Mouse (Mus musculus) liver, postnatal 0 days (tissue): ENCODE results near the gene Dgki. TPM values are rescaled to one million over a fixed set of nuclear protein-coding genes. Genes with fewer than 3 reads are reported as not detected.

Experiments used
- ATAC-seq: fragments of 200-750 bp; cut with Nextera tagmentation; 2 replicates; pipeline ENCODE4 v1.8.0; 2017; ENCODE audit warnings: mild to moderate bottlenecking, moderate library complexity
- DNase-seq: peaks from one replicate; pipeline ENCODE4 v3.0.0-alpha.2; 2016
- H3K27ac ChIP-seq: fragments of 300-500 bp; sonication (generic); 2 replicates; pipeline ENCODE4 v1.5.1; 2014; ENCODE audit warnings: antibody characterized with exemption, moderate library complexity, mild to moderate bottlenecking, low read depth
- H3K27me3 ChIP-seq: fragments of 300-500 bp; sonication (generic); 2 replicates; pipeline ENCODE4 v1.6.1; 2014; ENCODE audit warnings: low read length, control low read depth, mixed read lengths; ENCODE audit not compliant: insufficient read depth
- H3K36me3 ChIP-seq: fragments of 300-500 bp; sonication (generic); replicated peaks from 2 replicates; pipeline ENCODE4 v1.6.1; 2014; ENCODE audit warnings: mild to moderate bottlenecking, control low read depth, low read length, moderate library complexity, mixed read lengths; ENCODE audit not compliant: insufficient read depth
- H3K4me1 ChIP-seq: fragments of 300-500 bp; sonication (generic); 2 replicates; pipeline ENCODE4 v1.6.1; 2014; ENCODE audit warnings: antibody characterized with exemption, mild to moderate bottlenecking, control low read depth; ENCODE audit not compliant: insufficient read depth
- H3K4me2 ChIP-seq: fragments of 300-500 bp; sonication (generic); 2 replicates; pipeline ENCODE4 v1.6.1; 2014; ENCODE audit warnings: low read depth, mild to moderate bottlenecking, low read length, moderate library complexity, mixed read lengths
- H3K4me3 ChIP-seq: fragments of 300-500 bp; sonication (generic); 2 replicates; pipeline ENCODE4 v1.5.1; 2014; ENCODE audit warnings: low read depth, low read length
- H3K9ac ChIP-seq: fragments of 300-500 bp; sonication (generic); replicated peaks from 2 replicates; pipeline ENCODE4 v1.6.1; 2014; ENCODE audit warnings: mild to moderate bottlenecking, moderate library complexity
- H3K9me3 ChIP-seq: fragments of 300-500 bp; sonication (generic); 2 replicates; pipeline ENCODE4 v1.6.1; 2016; ENCODE audit warnings: mild to moderate bottlenecking, control low read depth, low read length, mixed read lengths
- CTCF ChIP-seq: sonication (generic); IDR thresholded peaks from 2 replicates; pipeline ENCODE4 v1.5.1; 2016; ENCODE audit warnings: antibody characterized with exemption, low read depth
- EP300 ChIP-seq: IDR thresholded peaks from 2 replicates; pipeline ENCODE4 v1.6.1; 2016; ENCODE audit warnings: antibody characterized with exemption, low read depth, mild to moderate bottlenecking
- WGBS: fragments of 180-500 bp; shearing (Covaris S2); extraction: QIAGEN DNeasy Blood & Tissue Kit; methylation state at CpG from one replicate; pipeline ENCODE4 v1.1.7; 2014; ENCODE audit not compliant: insufficient replicate concordance; 5-methylcytosine and 5-hydroxymethylcytosine counted together
- polyA plus RNA-seq: library from polyadenylated mRNA; unstranded; fragments of >200 nt; fragmentation: Nextera tagmentation; extraction: Ambion mirVana; gene quantifications from 2 replicates; pipeline ENCODE4 v1.2.1, GENCODE M21; 2015

Dgki gene
- polyA plus RNA-seq, 1 experiment from 2014 or later = 0.56 TPM

DNA sequence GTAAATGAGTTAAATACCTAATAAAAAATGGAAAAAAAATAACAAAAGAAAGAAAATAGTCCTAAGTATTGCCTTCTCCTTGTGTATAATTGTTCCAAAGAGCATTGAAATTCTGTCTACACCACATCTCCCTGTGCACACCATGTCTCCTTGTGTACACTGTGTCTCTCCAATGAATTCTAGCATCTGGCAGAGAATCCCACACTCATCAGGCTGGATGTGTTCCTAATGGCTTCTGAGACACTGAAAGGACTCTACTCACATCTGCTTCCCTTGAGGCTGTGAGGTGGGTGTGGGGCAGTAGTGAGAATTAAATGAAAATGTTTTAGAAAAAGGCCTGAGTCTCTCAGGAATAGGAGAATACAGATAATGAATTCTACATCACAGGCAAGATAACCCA lies 283.9 kb downstream of the Dgki start:
- no peaks in the 10 kb centered on the region for H3K36me3 ChIP-seq
- no peak for DNase-seq
- H3K4me2 ChIP-seq = no peak overlapping the region
- H3K9ac ChIP-seq = no peak overlapping the region
- no peaks in the 10 kb centered on the region for H3K9me3 ChIP-seq
- H3K4me1 ChIP-seq = no peaks in the 10 kb centered on the region
- no peak overlapping the region for H3K27ac ChIP-seq
- H3K4me3 ChIP-seq = no peak overlapping the region
- H3K27me3 ChIP-seq = no peaks in the 10 kb centered on the region
- TF ChIP-seq CTCF = no peak
- no peak for TF ChIP-seq EP300
- no peak for ATAC-seq

DNA sequence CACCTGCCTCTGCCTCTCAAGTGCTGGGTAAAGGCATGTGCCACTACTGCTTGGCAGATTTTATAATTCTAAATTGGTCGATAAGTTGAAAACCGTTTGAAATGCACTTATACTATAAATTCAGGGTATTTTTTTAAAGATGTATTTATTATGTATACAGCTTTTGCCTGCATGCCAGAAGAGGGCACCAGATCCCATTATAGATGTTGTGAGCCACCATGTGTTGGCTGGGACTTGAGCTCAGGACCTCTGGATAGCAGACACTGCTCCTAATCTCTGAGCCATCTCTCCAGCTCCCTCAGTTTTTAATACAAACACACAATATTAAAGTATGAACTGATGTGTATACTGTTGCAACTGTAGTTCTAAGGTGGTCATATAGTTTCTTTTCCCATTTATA lies 288.4 kb downstream of the Dgki start:
- H3K4me3 ChIP-seq = no peak overlapping the region
- no peaks in the 10 kb centered on the region for H3K27me3 ChIP-seq
- 0 out of 2 replicates have a peak, but pooled peaks have one; percentile 20 for TF ChIP-seq CTCF
- no peak for TF ChIP-seq EP300
- H3K4me2 ChIP-seq = no peak overlapping the region
- H3K27ac ChIP-seq = no peak overlapping the region
- DNase-seq (no peak), ATAC-seq (no peak)
- H3K9me3 ChIP-seq = no peaks in the 10 kb centered on the region
- H3K4me1 ChIP-seq = no peaks in the 10 kb centered on the region
- H3K9ac ChIP-seq = no peak overlapping the region
- no peaks in the 10 kb centered on the region for H3K36me3 ChIP-seq
- WGBS = 69% methylated on average over 2 of the region's 2 CpGs

DNA sequence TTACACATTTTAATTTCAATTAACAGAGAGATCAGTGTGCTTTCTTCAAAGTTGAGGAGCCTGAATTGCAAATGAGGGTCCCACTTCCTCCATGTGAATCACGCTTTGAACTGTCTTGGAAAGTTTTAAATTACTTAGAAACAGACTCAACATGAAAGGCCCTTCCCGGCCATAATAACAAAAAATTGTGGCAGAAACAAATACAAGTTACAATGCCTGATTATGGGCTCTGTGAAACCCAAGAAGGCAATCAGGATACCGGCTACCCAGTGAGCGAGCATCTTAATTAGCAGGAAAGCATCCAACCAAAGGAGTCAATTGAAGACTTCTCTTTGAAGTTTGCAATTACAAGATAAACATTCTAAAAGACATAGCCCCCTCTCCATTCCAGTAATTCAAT lies 292.4 kb downstream of the Dgki start:
- Histone ChIP-seq H3K27ac (no peak overlapping the region), H3K4me2 (no peak overlapping the region), H3K9me3 (no peaks in the 10 kb centered on the region), H3K9ac (no peak overlapping the region), H3K27me3 (no peaks in the 10 kb centered on the region), H3K36me3 (no peaks in the 10 kb centered on the region), H3K4me1 (no peaks in the 10 kb centered on the region), H3K4me3 (no peak overlapping the region)
- WGBS = 65% methylated on average over 4 of the region's 4 CpGs
- no peak for DNase-seq
- no peak for ATAC-seq
- TF ChIP-seq CTCF (no peak), EP300 (no peak)

DNA sequence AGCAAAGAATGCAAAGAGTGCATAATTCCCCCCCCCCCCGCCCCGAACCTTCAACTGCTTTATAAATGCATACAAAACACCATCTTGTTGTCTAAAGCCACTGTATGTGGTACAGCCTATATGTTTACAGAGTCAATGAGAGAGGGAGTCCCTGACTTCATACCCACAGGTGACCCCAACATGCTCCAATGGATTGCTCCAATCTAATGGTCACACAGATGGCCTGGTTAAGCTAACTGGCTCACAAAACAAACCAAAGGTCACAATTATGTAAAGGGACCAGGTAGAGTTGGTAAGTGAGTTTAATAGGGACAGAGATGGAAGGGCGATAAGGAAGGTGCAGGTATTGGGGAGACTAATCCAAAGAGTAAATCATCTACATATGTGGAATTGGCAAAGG lies 295.1 kb downstream of the Dgki start:
- Histone ChIP-seq H3K4me1 (no peaks in the 10 kb centered on the region), H3K4me2 (0 out of 2 replicates have a peak overlapping the region, but pooled peaks have one; percentile 2), H3K27ac (peak overlapping the region; percentile 51; the same call in 1 of the 2 replicates), H3K9me3 (no peaks in the 10 kb centered on the region), H3K4me3 (no peak overlapping the region), H3K27me3 (no peaks in the 10 kb centered on the region), H3K36me3 (no peaks in the 10 kb centered on the region), H3K9ac (no peak overlapping the region)
- 62% methylated on average over 3 of the region's 3 CpGs for WGBS
- TF ChIP-seq CTCF (no peak), EP300 (peak; percentile 36; the same call in 1 of the 2 replicates)
- peak; percentile 98 for ATAC-seq
- no peak for DNase-seq

DNA sequence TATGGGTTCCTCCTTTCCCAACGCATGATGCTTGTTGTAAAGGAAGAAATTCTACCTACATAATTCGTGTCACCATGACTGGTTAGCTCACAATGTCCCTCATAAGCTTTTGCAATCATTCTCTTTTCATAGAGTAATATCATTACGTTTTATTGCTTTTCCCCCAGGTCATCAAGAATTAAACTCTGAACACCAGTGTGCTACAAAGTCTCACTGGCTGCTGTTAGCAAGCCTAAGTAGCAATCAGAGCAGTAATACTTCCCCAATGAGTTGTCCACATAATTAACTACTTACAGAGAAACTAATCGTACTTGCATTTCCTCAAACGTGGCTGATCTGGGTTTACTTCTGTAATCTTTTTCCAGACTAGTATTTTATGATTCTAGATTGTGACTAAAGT lies 296.7 kb downstream of the Dgki start:
- Histone ChIP-seq H3K9ac (no peak overlapping the region), H3K4me1 (no peaks in the 10 kb centered on the region), H3K27me3 (no peaks in the 10 kb centered on the region), H3K4me2 (no peak overlapping the region), H3K36me3 (no peaks in the 10 kb centered on the region), H3K9me3 (no peaks in the 10 kb centered on the region), H3K4me3 (no peak overlapping the region), H3K27ac (no peak overlapping the region)
- 61% methylated on average over 5 of the region's 5 CpGs for WGBS
- ATAC-seq = no peak
- DNase-seq = no peak
- TF ChIP-seq CTCF = no peak

DNA sequence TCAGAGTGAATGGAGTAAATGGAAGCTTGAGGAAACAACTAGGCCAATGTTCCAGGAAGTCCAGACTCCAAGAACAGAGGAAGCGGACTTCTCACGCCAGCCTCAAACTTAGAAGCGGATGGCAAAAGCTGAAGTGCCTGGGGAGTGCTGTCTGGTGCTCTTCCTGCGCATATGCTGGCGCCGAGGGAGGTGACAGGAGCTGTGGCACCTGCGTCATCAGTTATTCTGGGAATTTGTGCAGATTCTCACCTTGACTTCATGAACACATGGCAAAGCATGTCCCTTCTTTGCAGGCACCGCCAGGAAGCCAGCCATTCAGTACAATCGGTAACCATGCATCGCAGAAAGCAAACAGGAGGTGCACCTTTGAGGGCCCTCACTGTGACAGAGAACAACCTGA lies 301.0 kb downstream of the Dgki start:
- H3K9me3 ChIP-seq = no peaks in the 10 kb centered on the region
- H3K4me3 ChIP-seq = no peak overlapping the region
- DNase-seq = no peak
- no peak for TF ChIP-seq EP300
- TF ChIP-seq CTCF = no peak
- no peaks in the 10 kb centered on the region for H3K27me3 ChIP-seq
- no peak overlapping the region for H3K4me2 ChIP-seq
- ATAC-seq = no peak
- H3K36me3 ChIP-seq = no peaks in the 10 kb centered on the region
- no peaks in the 10 kb centered on the region for H3K4me1 ChIP-seq
- H3K27ac ChIP-seq = no peak overlapping the region
- H3K9ac ChIP-seq = no peak overlapping the region; the same call in 1 of the 2 replicates
- WGBS = 78% methylated on average over 10 of the region's 10 CpGs

DNA sequence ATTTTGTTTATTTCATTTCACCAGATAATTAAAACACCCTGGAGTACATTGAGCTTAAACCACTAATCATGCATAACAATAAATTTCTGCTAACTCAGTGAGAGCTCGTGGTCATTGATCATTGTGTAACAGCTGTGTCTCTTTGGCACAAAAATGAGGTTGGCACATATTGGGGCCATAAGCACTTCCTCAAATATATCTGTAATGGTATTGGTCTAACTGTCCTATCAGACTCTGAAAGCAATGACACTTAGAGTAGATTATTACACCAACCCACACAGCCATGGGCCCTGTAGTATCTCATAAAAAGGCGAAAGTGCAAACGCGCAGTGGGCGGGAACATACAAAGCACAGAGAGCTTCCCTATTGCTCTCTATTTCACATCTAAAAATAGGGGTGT lies 305.7 kb downstream of the Dgki start:
- Histone ChIP-seq H3K4me1 (no peaks in the 10 kb centered on the region), H3K4me3 (no peak overlapping the region), H3K4me2 (no peak overlapping the region), H3K27me3 (no peaks in the 10 kb centered on the region), H3K27ac (no peak overlapping the region), H3K9ac (no peak overlapping the region), H3K36me3 (no peaks in the 10 kb centered on the region), H3K9me3 (no peaks in the 10 kb centered on the region)
- TF ChIP-seq CTCF = no peak
- TF ChIP-seq EP300 = no peak
- DNase-seq (no peak), ATAC-seq (no peak)
- WGBS = 80% methylated on average over 5 of the region's 5 CpGs
